Mouse (Mus musculus): ENCODE data around the gene Snx27. TPM values are rescaled to one million over a fixed set of nuclear protein-coding genes. Genes with fewer than 3 reads are reported as not detected.

Snx27 gene
- polyA plus RNA-seq, 1 experiment from 2014 or later: 39.4 TPM

- no peak for DNase-seq (ENCODE audit: low spot score, missing footprints)
- Histone ChIP-seq H3K4me2 (no peak overlapping the region), H3K36me3 (ENCODE audit: control insufficient read depth, insufficient read depth, low read length) (no peaks in the 10 kb centered on the region), H3K9me3 (ENCODE audit: control insufficient read depth, low read length) (no peaks in the 10 kb centered on the region), H3K27me3 (ENCODE audit: control insufficient read depth, insufficient read depth, low read length) (no peaks in the 10 kb centered on the region), H3K4me3 (ENCODE audit: low read depth, low read length) (no peak overlapping the region), H3K27ac (ENCODE audit: low read depth, low read length) (no peak overlapping the region), H3K9ac (ENCODE audit: low read length) (no peak overlapping the region), H3K4me1 (ENCODE audit: control insufficient read depth, insufficient read depth, low read length) (peaks cover 17% of the 10 kb centered on the region)
- 75% methylated on average over 7 of the region's 7 CpGs for WGBS
- no peak for ATAC-seq (ENCODE audit: low FRiP score)
These were observed 428 bp upstream of the Snx27 start for GRCm38 (mm10) chr3:94582944-94583343.

GRCm38 (mm10) chr3:94581793-94582455 lies 592 bp downstream of the Snx27 start:
- Histone ChIP-seq H3K9ac (ENCODE audit: low read length) (peak overlapping the region; percentile 91), H3K4me2 (peak overlapping the region; percentile 76), H3K4me1 (ENCODE audit: control insufficient read depth, insufficient read depth, low read length) (peaks cover 17% of the 10 kb centered on the region), H3K36me3 (ENCODE audit: control insufficient read depth, insufficient read depth, low read length) (no peaks in the 10 kb centered on the region), H3K27me3 (ENCODE audit: control insufficient read depth, insufficient read depth, low read length) (no peaks in the 10 kb centered on the region), H3K27ac (ENCODE audit: low read depth, low read length) (peak overlapping the region; percentile 62), H3K9me3 (ENCODE audit: control insufficient read depth, low read length) (no peaks in the 10 kb centered on the region), H3K4me3 (ENCODE audit: low read depth, low read length) (peak overlapping the region; percentile 70)
- DNase-seq (ENCODE audit: low spot score, missing footprints): no peak
- under 1% methylated on average over 43 of the region's 48 CpGs for WGBS
- peak; percentile 86 for ATAC-seq (ENCODE audit: low FRiP score)

- WGBS: 2% methylated on average over 16 of the region's 16 CpGs
- DNase-seq (ENCODE audit: low spot score, missing footprints): peak; percentile 88
- no peaks in the 10 kb centered on the region for H3K36me3 ChIP-seq (ENCODE audit: control insufficient read depth, insufficient read depth, low read length)
- no peak overlapping the region for H3K27ac ChIP-seq (ENCODE audit: low read depth, low read length)
- no peaks in the 10 kb centered on the region for H3K9me3 ChIP-seq (ENCODE audit: control insufficient read depth, low read length)
- H3K4me1 ChIP-seq (ENCODE audit: control insufficient read depth, insufficient read depth, low read length): peaks cover 17% of the 10 kb centered on the region
- no peaks in the 10 kb centered on the region for H3K27me3 ChIP-seq (ENCODE audit: control insufficient read depth, insufficient read depth, low read length)
- H3K9ac ChIP-seq (ENCODE audit: low read length): peak overlapping the region; percentile 91
- H3K4me2 ChIP-seq: peak overlapping the region; percentile 76
- H3K4me3 ChIP-seq (ENCODE audit: low read depth, low read length): peak overlapping the region; percentile 70
- no peak for ATAC-seq (ENCODE audit: low FRiP score)
These were observed 1.3 kb downstream of the Snx27 start for GRCm38 (mm10) chr3:94581138-94581780.

GRCm38 (mm10) chr3:94574506-94574905 lies 8.0 kb downstream of the Snx27 start:
- Histone ChIP-seq H3K27me3 (ENCODE audit: control insufficient read depth, insufficient read depth, low read length) (no peaks in the 10 kb centered on the region), H3K4me1 (ENCODE audit: control insufficient read depth, insufficient read depth, low read length) (peaks cover 1% of the 10 kb centered on the region), H3K36me3 (ENCODE audit: control insufficient read depth, insufficient read depth, low read length) (no peaks in the 10 kb centered on the region), H3K9me3 (ENCODE audit: control insufficient read depth, low read length) (no peaks in the 10 kb centered on the region), H3K4me3 (ENCODE audit: low read depth, low read length) (no peak overlapping the region), H3K27ac (ENCODE audit: low read depth, low read length) (no peak overlapping the region), H3K4me2 (no peak overlapping the region), H3K9ac (ENCODE audit: low read length) (no peak overlapping the region)
- DNase-seq (ENCODE audit: low spot score, missing footprints) (peak; percentile 35), ATAC-seq (ENCODE audit: low FRiP score) (no peak)
- WGBS: 94% methylated on average over 6 of the region's 6 CpGs

- no peak overlapping the region for H3K27ac ChIP-seq (ENCODE audit: low read depth, low read length)
- H3K27me3 ChIP-seq (ENCODE audit: control insufficient read depth, insufficient read depth, low read length): no peaks in the 10 kb centered on the region
- H3K9ac ChIP-seq (ENCODE audit: low read length): no peak overlapping the region
- DNase-seq (ENCODE audit: low spot score, missing footprints) (peak; percentile 59), ATAC-seq (ENCODE audit: low FRiP score) (no peak)
- H3K36me3 ChIP-seq (ENCODE audit: control insufficient read depth, insufficient read depth, low read length): no peaks in the 10 kb centered on the region
- no peaks in the 10 kb centered on the region for H3K4me1 ChIP-seq (ENCODE audit: control insufficient read depth, insufficient read depth, low read length)
- H3K4me3 ChIP-seq (ENCODE audit: low read depth, low read length): no peak overlapping the region
- H3K9me3 ChIP-seq (ENCODE audit: control insufficient read depth, low read length): no peaks in the 10 kb centered on the region
- H3K4me2 ChIP-seq: no peak overlapping the region
- WGBS: 76% methylated on average over 2 of the region's 2 CpGs
These were observed 15.3 kb downstream of the Snx27 start for GRCm38 (mm10) chr3:94567242-94567641.

GRCm38 (mm10) chr3:94565557-94565956 lies 17.0 kb downstream of the Snx27 start:
- no peak for ATAC-seq (ENCODE audit: low FRiP score)
- Histone ChIP-seq H3K27me3 (ENCODE audit: control insufficient read depth, insufficient read depth, low read length) (no peaks in the 10 kb centered on the region), H3K36me3 (ENCODE audit: control insufficient read depth, insufficient read depth, low read length) (no peaks in the 10 kb centered on the region), H3K9me3 (ENCODE audit: control insufficient read depth, low read length) (no peaks in the 10 kb centered on the region), H3K27ac (ENCODE audit: low read depth, low read length) (no peak overlapping the region), H3K4me2 (no peak overlapping the region), H3K9ac (ENCODE audit: low read length) (no peak overlapping the region), H3K4me1 (ENCODE audit: control insufficient read depth, insufficient read depth, low read length) (no peaks in the 10 kb centered on the region), H3K4me3 (ENCODE audit: low read depth, low read length) (no peak overlapping the region)
- DNase-seq (ENCODE audit: low spot score, missing footprints): no peak
- WGBS: 90% methylated on average over 2 of the region's 2 CpGs

GRCm38 (mm10) chr3:94565127-94565526 lies 17.4 kb downstream of the Snx27 start:
- ATAC-seq (ENCODE audit: low FRiP score): no peak
- no peak overlapping the region for H3K4me3 ChIP-seq (ENCODE audit: low read depth, low read length)
- DNase-seq (ENCODE audit: low spot score, missing footprints): peak; percentile 76
- no peaks in the 10 kb centered on the region for H3K4me1 ChIP-seq (ENCODE audit: control insufficient read depth, insufficient read depth, low read length)
- H3K27ac ChIP-seq (ENCODE audit: low read depth, low read length): no peak overlapping the region
- no peaks in the 10 kb centered on the region for H3K27me3 ChIP-seq (ENCODE audit: control insufficient read depth, insufficient read depth, low read length)
- H3K9me3 ChIP-seq (ENCODE audit: control insufficient read depth, low read length): no peaks in the 10 kb centered on the region
- no peak overlapping the region for H3K9ac ChIP-seq (ENCODE audit: low read length)
- H3K4me2 ChIP-seq: no peak overlapping the region
- no peaks in the 10 kb centered on the region for H3K36me3 ChIP-seq (ENCODE audit: control insufficient read depth, insufficient read depth, low read length)
- WGBS: 68% methylated on average over 3 of the region's 3 CpGs

GRCm38 (mm10) chr3:94564356-94565010 lies 18.0 kb downstream of the Snx27 start:
- ATAC-seq (ENCODE audit: low FRiP score): no peak
- Histone ChIP-seq H3K9ac (ENCODE audit: low read length) (no peak overlapping the region), H3K9me3 (ENCODE audit: control insufficient read depth, low read length) (no peaks in the 10 kb centered on the region), H3K4me2 (no peak overlapping the region), H3K4me3 (ENCODE audit: low read depth, low read length) (no peak overlapping the region), H3K27me3 (ENCODE audit: control insufficient read depth, insufficient read depth, low read length) (no peaks in the 10 kb centered on the region), H3K27ac (ENCODE audit: low read depth, low read length) (no peak overlapping the region), H3K36me3 (ENCODE audit: control insufficient read depth, insufficient read depth, low read length) (peaks cover under 1% of the 10 kb centered on the region; the same call in 1 of the 2 replicates), H3K4me1 (ENCODE audit: control insufficient read depth, insufficient read depth, low read length) (no peaks in the 10 kb centered on the region)
- peak; percentile 33 for DNase-seq (ENCODE audit: low spot score, missing footprints)
- WGBS: 90% methylated on average over 4 of the region's 4 CpGs

GRCm38 (mm10) chr3:94563163-94563562 lies 19.4 kb downstream of the Snx27 start:
- Histone ChIP-seq H3K4me2 (no peak overlapping the region), H3K36me3 (ENCODE audit: control insufficient read depth, insufficient read depth, low read length) (peaks cover 6% of the 10 kb centered on the region), H3K4me3 (ENCODE audit: low read depth, low read length) (no peak overlapping the region), H3K9me3 (ENCODE audit: control insufficient read depth, low read length) (no peaks in the 10 kb centered on the region), H3K4me1 (ENCODE audit: control insufficient read depth, insufficient read depth, low read length) (no peaks in the 10 kb centered on the region), H3K27me3 (ENCODE audit: control insufficient read depth, insufficient read depth, low read length) (no peaks in the 10 kb centered on the region), H3K9ac (ENCODE audit: low read length) (no peak overlapping the region), H3K27ac (ENCODE audit: low read depth, low read length) (no peak overlapping the region)
- no peak for DNase-seq (ENCODE audit: low spot score, missing footprints)
- WGBS: 85% methylated on average over 3 of the region's 3 CpGs
- ATAC-seq (ENCODE audit: low FRiP score): no peak

Data from midbrain, embryonic 11.5 days (tissue).